Mouse (Mus musculus) forebrain, embryonic 16.5 days (tissue): ENCODE measurements at regions not wholly inside any gene's neighbourhood (a gene's known extent, or its start where the extent isn't known, plus 50 kb on each side); places are given as distances from the start of the nearest gene placed in this dataset.

ENCODE experiments used
- ATAC-seq: fragments of 200-750 bp; cut with Nextera tagmentation; 2 replicates; pipeline ENCODE4 v1.8.0; 2017; ENCODE audit warnings: mild to moderate bottlenecking, moderate library complexity
- H3K27ac ChIP-seq: fragments of 300-500 bp; sonication (generic); 2 replicates; pipeline ENCODE4 v1.5.1; 2014; ENCODE audit warnings: low read length, control low read depth
- H3K27me3 ChIP-seq: fragments of 300-500 bp; sonication (generic); replicated peaks from 2 replicates; pipeline ENCODE4 v1.6.1; 2014; ENCODE audit warnings: low read length; ENCODE audit not compliant: control insufficient read depth, insufficient read depth
- H3K36me3 ChIP-seq: fragments of 300-500 bp; sonication (generic); 2 replicates; pipeline ENCODE4 v1.6.1; 2014; ENCODE audit not compliant: control insufficient read depth, insufficient read depth
- H3K4me1 ChIP-seq: fragments of 300-500 bp; sonication (generic); replicated peaks from 2 replicates; pipeline ENCODE4 v1.6.1; 2014; ENCODE audit warnings: low read length; ENCODE audit not compliant: control insufficient read depth, insufficient read depth
- H3K4me2 ChIP-seq: fragments of 300-500 bp; sonication (generic); 2 replicates; pipeline ENCODE4 v1.6.1; 2014; ENCODE audit warnings: mild to moderate bottlenecking, low read length, control low read depth
- H3K4me3 ChIP-seq: fragments of 300-500 bp; sonication (generic); replicated peaks from 2 replicates; pipeline ENCODE4 v1.5.1; 2014; ENCODE audit warnings: mild to moderate bottlenecking, low read length, control low read depth
- H3K9ac ChIP-seq: fragments of 300-500 bp; sonication (generic); replicated peaks from 2 replicates; pipeline ENCODE4 v1.6.1; 2014; ENCODE audit warnings: low read depth, low read length, control low read depth
- H3K9me3 ChIP-seq: fragments of 300-500 bp; sonication (generic); 2 replicates; pipeline ENCODE4 v1.6.1; 2016; ENCODE audit warnings: low read length; ENCODE audit not compliant: control insufficient read depth
- WGBS: fragments of 180-500 bp; shearing (Covaris S2); extraction: QIAGEN DNeasy Blood & Tissue Kit; methylation state at CpG from one replicate; pipeline ENCODE4 v1.1.7; 2014; 5-methylcytosine and 5-hydroxymethylcytosine counted together

DNA sequence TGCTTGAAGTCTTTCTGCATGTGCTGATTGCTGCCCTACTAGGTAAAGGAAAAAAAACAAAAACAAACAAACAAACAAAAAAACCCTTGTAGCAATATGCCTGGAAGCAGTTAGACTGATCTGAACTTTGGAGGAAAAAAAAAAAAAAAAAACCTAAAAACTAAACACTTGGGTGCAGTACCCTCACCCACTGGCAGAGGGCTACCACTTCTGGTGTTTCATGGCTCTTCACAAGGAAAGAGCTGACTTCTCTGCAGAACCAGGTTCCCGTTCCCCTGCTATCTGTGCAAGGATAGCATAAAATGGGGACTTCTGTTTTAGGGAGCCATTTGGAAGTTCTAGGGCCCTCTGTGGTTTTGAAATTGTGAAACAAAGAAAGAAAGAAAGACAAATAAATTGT lies 52.2 kb upstream of the Otud4 start:
- H3K36me3 ChIP-seq, result no peaks in the 10 kb centered on the region
- 26% methylated on average over 1 of the region's 1 CpGs for whole genome bisulfite sequencing
- ATAC-seq, result no peak

GRCm38 (mm10) chr8:79584966-79585365 lies 54.5 kb upstream of the Otud4 start:
- WGBS, result 45% methylated on average over 3 of the region's 3 CpGs
- no peaks in the 10 kb centered on the region for H3K9me3 ChIP-seq
- ATAC-seq, result peak; percentile 45; the same call in 1 of the 2 replicates

More for the DNA sequence above, 52.2 kb upstream of the Otud4 start:
- H3K27ac ChIP-seq, result no peak overlapping the region
- H3K9me3 ChIP-seq, result no peaks in the 10 kb centered on the region
- no peak overlapping the region for H3K9ac ChIP-seq
- no peak overlapping the region for H3K4me3 ChIP-seq
- no peaks in the 10 kb centered on the region for H3K27me3 ChIP-seq
- H3K4me2 ChIP-seq, result no peak overlapping the region
- no peaks in the 10 kb centered on the region for H3K4me1 ChIP-seq

GRCm38 (mm10) chr8:79583326-79583725 lies 56.1 kb upstream of the Otud4 start:
- Histone ChIP-seq H3K4me1 (no peaks in the 10 kb centered on the region), H3K27ac (no peak overlapping the region), H3K27me3 (no peaks in the 10 kb centered on the region), H3K9ac (no peak overlapping the region), H3K4me3 (no peak overlapping the region), H3K36me3 (no peaks in the 10 kb centered on the region), H3K9me3 (no peaks in the 10 kb centered on the region), H3K4me2 (no peak overlapping the region)
- 41% methylated on average over 6 of the region's 6 CpGs for WGBS
- no peak for ATAC-seq

More at GRCm38 (mm10) chr8:79584966-79585365, 54.5 kb upstream of the Otud4 start:
- Histone ChIP-seq H3K4me2 (no peak overlapping the region), H3K27me3 (no peaks in the 10 kb centered on the region), H3K36me3 (no peaks in the 10 kb centered on the region), H3K9ac (no peak overlapping the region), H3K4me1 (no peaks in the 10 kb centered on the region), H3K27ac (no peak overlapping the region), H3K4me3 (no peak overlapping the region)

DNA sequence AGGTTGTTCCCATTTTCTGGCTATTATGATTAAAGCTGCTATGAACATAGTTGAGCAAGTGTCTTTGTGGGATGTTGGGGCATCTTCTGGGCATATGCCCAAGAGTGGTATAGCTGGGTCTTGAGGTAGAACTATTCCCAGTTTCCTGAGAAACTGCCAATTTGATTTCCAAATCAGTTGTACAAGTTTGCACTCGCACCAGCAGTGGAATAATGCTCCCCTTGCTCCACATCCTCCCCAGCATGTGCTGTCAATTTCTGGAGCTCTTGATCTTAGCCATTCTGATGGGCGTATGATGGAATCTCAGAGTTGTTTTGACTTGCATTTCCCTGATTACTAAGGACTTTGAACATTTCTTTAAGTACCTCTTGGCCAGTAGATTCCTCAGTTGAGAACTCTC lies 57.2 kb upstream of the Otud4 start:
- no peaks in the 10 kb centered on the region for H3K27me3 ChIP-seq
- no peak overlapping the region for H3K4me3 ChIP-seq
- no peak for ATAC-seq
- H3K27ac ChIP-seq, result no peak overlapping the region
- no peaks in the 10 kb centered on the region for H3K4me1 ChIP-seq
- H3K9ac ChIP-seq, result no peak overlapping the region
- WGBS, result 86% methylated on average over 2 of the region's 2 CpGs
- no peaks in the 10 kb centered on the region for H3K9me3 ChIP-seq
- no peak overlapping the region for H3K4me2 ChIP-seq
- H3K36me3 ChIP-seq, result no peaks in the 10 kb centered on the region

DNA sequence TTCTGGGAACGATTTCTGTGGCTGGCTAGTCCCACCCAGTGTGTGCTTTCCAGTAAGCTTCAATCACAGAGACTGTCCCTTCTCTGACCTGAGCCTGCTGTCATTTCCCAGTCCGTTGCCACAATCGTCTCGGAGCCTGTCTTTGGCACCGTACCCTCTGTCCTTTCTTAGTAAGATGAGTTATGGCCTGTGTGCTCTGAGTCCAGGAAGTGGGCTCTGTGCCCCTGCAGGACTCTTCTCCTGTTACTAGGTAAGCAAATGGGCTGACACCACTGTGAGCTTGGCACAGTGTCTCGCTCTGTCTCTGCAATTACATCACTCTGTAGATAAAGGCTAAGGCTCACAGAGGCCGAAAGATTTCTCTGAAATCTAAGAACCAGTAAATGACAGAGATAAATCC lies 63.3 kb upstream of the Otud4 start:
- Histone ChIP-seq H3K4me1 (no peaks in the 10 kb centered on the region), H3K27ac (no peak overlapping the region), H3K27me3 (no peaks in the 10 kb centered on the region), H3K9me3 (no peaks in the 10 kb centered on the region), H3K4me2 (no peak overlapping the region), H3K4me3 (no peak overlapping the region), H3K36me3 (no peaks in the 10 kb centered on the region), H3K9ac (no peak overlapping the region)
- ATAC-seq, result no peak
- 83% methylated on average over 7 of the region's 7 CpGs for WGBS

GRCm38 (mm10) chr8:79575175-79575734 lies 64.2 kb upstream of the Otud4 start:
- Histone ChIP-seq H3K27ac (no peak overlapping the region), H3K9me3 (no peaks in the 10 kb centered on the region), H3K27me3 (no peaks in the 10 kb centered on the region), H3K36me3 (no peaks in the 10 kb centered on the region), H3K4me2 (no peak overlapping the region), H3K9ac (no peak overlapping the region), H3K4me1 (no peaks in the 10 kb centered on the region), H3K4me3 (no peak overlapping the region)
- 47% methylated on average over 2 of the region's 2 CpGs for WGBS
- ATAC-seq, result no peak

DNA sequence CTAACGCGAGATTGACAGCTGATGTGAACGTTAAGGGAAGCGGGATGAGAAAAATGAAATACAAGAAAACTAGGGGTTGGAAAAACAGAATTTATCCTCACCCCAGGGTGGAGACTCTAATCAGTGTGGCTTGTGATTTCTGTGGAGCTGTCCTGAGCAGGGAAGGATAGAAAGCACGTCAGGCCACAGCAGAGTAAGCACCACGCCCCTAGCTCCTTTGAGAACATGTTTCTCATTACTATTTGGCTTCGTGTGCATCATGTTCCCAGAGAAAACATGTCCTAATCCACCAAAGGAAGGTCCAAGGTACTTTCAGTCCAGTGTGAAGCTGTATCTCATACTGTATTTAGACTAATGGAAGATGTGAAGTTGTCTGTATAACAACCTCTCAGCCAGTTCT lies 65.9 kb upstream of the Otud4 start:
- H3K36me3 ChIP-seq, result no peaks in the 10 kb centered on the region
- H3K4me3 ChIP-seq, result no peak overlapping the region
- no peak for ATAC-seq
- H3K4me1 ChIP-seq, result no peaks in the 10 kb centered on the region
- no peak overlapping the region for H3K9ac ChIP-seq
- no peaks in the 10 kb centered on the region for H3K9me3 ChIP-seq
- no peak overlapping the region for H3K27ac ChIP-seq
- H3K4me2 ChIP-seq, result no peak overlapping the region
- 85% methylated on average over 7 of the region's 7 CpGs for WGBS
- H3K27me3 ChIP-seq, result no peaks in the 10 kb centered on the region

GRCm38 (mm10) chr8:79572526-79572925 lies 66.9 kb upstream of the Otud4 start:
- no peak for ATAC-seq
- WGBS, result 94% methylated on average over 5 of the region's 5 CpGs
- H3K4me2 ChIP-seq, result no peak overlapping the region

GRCm38 (mm10) chr8:79563101-79563500 lies 76.3 kb upstream of the Otud4 start:
- WGBS, result 74% methylated on average over 6 of the region's 6 CpGs
- H3K36me3 ChIP-seq, result no peaks in the 10 kb centered on the region
- no peak overlapping the region for H3K4me3 ChIP-seq
- no peak overlapping the region for H3K9ac ChIP-seq
- H3K4me1 ChIP-seq, result peaks cover 4% of the 10 kb centered on the region; the same call in 1 of the 2 replicates
- no peak for ATAC-seq
- no peak overlapping the region for H3K27ac ChIP-seq
- no peaks in the 10 kb centered on the region for H3K27me3 ChIP-seq
- no peak overlapping the region for H3K4me2 ChIP-seq
- H3K9me3 ChIP-seq, result no peaks in the 10 kb centered on the region

More at GRCm38 (mm10) chr8:79572526-79572925, 66.9 kb upstream of the Otud4 start:
- Histone ChIP-seq H3K36me3 (no peaks in the 10 kb centered on the region), H3K4me3 (no peak overlapping the region), H3K4me1 (no peaks in the 10 kb centered on the region), H3K27ac (no peak overlapping the region), H3K27me3 (no peaks in the 10 kb centered on the region), H3K9me3 (no peaks in the 10 kb centered on the region), H3K9ac (no peak overlapping the region)

DNA sequence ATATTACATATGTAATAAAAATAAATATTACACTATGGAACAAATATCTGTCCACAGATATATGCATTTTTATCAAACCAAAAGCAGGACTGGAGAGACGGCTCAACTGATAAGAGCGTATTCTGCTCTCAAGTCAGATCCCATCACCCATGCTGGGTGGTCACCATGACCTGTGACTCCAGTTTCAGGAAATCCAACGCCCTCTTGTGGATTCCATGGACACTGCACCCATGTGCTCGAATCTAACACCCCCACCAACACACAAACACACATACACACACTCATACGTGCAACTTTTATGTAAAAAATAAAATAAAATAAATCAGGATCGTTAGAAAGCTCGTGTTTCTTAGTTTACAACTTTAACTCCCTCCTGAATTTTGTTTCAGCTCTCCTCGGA lies 76.7 kb upstream of the Otud4 start:
- H3K4me2 ChIP-seq, result no peak overlapping the region
- H3K4me3 ChIP-seq, result no peak overlapping the region
- WGBS, result 80% methylated on average over 8 of the region's 8 CpGs
- H3K36me3 ChIP-seq, result no peaks in the 10 kb centered on the region
- H3K4me1 ChIP-seq, result peaks cover 4% of the 10 kb centered on the region; the same call in 1 of the 2 replicates
- no peak overlapping the region for H3K9ac ChIP-seq
- no peak overlapping the region for H3K27ac ChIP-seq
- ATAC-seq, result no peak
- no peaks in the 10 kb centered on the region for H3K27me3 ChIP-seq
- H3K9me3 ChIP-seq, result no peaks in the 10 kb centered on the region
